Mouse (Mus musculus) lung, postnatal 4 days (tissue): ENCODE data around the gene Prcc.
A peak's percentile ranks its signal among the peaks of the same experiment; 100 is the strongest.
"Not testable (repeated sequence)": the region's sequence is repeated elsewhere in the genome, so short reads cannot be mapped to it uniquely, and the experiment has no call there.

Experiments
- DNase-seq, 2 experiments: peaks; one replicate each; pipeline ENCODE4 v3.0.0; 2021

Gene Prcc

GRCm38 (mm10) chr3:87905880-87906485, 20.6 kb upstream of the Prcc start, which contains the start of gene Hdgf:
Gene Hdgf (plus strand): TSS chr3:87906321.
- peak; percentile 96 to 99 for DNase-seq

- DNase-seq: no peak
Measured at GRCm38 (mm10) chr3:87903821-87904220, 18.4 kb upstream of the Prcc start.

DNA sequence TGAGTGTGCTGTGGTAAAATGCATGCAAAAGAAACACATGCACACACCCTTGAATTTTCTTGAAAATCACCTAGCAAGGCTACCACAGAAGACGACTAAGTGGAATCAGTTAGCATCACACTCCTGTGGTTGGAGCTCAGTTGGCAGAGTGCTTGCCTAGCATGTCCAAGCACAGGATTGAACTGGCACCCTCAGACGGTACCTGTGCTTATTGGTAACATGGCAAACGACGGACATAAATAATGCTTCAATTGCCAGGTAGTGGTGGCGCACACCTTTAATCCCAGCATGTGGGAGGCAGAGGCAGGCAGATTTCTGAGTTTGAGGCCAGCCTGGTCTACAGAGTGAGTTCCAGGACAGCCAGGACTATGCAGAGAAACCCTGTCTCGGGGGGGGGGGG, 16.6 kb upstream of the Prcc start:
- DNase-seq: not testable (repeated sequence)

DNA sequence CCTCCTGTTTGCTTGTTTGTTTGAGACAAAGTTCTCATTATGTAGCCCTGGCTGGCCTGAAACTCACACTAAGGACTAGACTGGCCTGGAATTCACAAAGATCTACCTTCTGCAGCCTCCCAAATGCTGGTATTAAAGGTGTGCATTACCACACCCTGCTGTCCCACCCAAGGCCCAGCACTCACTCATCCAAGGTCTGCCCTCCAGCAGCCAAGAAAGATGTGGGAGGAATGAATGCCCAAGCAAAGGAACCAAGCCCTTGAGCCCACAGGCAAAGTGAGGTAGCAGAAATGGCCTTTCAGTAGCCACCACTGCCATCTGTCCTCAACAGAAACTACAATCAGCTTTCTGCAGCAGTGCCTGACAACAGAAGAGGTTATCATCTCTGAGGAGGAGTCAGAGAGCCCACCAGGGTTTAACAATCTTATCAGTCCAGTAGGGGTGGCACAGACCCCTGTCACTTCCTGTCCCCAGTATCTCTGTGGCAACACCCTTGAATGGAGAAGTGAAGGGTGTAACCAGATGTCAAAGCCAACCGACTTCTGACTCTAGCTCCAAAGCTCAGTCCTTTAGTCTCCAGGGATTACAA, 15.7 kb upstream of the Prcc start:
- DNase-seq: no peak

DNA sequence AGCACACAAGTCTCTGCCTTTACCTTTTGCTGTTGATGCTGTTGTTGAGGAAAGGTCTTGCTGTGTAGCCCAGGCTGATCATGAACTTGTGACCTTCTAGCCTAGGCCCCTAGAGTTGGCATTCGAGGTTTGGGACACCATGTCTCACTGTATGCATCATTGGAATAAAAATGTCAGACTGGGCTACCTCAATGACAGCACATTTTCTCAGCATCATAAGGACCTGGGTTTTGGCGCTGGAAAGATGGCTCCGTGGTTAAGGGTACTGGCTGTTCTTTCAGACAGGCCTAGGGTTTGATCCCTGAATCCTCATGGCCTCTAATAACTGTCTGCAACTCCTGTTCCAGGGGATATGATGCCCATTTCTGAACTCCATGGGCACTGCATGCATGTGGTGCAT, 14.4 kb upstream of the Prcc start:
- DNase-seq: no peak

GRCm38 (mm10) chr3:87899266-87899665, 13.9 kb upstream of the Prcc start:
- no peak for DNase-seq

DNA sequence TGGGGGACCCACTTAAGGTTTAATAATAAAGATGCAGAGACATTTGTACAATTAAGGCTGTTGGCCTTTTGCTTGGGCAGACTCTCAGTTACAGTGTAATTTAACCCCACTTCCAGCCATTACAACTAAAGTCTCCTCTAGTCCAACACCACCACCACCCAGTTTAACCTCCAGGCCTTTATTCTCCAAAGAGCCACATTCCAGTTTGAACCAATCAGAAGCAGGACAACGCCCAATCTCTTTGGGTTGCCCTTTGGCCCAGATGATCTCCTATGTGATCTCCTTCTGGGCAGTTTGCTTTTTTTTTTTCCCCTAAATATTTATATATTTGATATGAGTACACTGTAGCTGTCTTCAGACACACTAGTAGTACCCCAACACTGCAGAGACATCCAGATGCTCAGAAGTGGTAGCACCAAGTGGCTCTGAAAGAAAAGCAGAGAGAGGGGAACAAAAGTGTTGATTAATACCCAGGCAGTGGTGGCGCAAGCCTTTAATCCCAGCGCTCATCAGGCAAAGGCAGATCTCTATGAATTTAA, 8.0 kb upstream of the Prcc start:
- DNase-seq: no peak

- no peak for DNase-seq
Measured at GRCm38 (mm10) chr3:87891481-87891880, 6.1 kb upstream of the Prcc start.

DNA sequence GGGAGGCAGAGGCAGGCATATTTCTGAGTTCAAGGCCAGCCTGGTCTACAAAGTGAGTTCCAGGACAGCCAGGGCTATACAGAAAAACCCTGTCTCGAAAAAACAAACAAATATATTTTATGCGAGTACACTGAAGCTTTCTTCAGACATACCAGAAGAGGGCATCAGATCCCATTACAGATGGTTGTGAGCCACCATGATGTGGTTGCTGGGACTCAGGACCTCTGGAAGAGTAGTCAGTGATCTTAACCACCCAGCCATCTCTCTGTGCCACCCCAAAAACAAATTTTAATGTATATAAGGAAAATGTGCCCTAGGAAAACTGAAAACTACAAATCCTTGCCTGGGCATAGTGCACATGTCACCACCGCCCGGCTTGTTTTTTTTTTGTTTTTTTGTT, 2.0 kb upstream of the Prcc start:
- not testable (repeated sequence) for DNase-seq

DNA sequence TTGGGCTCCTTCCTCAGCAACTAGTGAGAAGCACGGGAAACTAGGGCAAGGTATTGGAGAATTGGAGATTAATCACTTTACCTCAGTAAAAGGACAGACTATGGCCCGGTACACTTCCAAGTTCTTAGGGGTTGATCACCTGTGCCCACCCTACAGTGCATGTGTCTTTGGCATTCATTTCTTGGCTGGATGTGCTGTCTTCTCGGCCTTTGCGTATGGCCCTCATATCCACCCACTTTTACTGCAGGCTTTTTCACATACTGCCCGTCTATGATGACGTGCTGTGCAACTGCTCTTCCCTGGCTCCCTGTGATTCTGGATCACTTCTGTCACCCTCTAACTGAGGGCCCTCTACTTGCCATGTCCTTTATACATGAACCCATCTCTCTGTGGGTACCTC, 1.0 kb upstream of the Prcc start:
- DNase-seq: no peak

GRCm38 (mm10) chr3:87886004-87886365, 577 bp upstream of the Prcc start:
- peak in 1 of 2 experiments; percentile 41 for DNase-seq

DNA sequence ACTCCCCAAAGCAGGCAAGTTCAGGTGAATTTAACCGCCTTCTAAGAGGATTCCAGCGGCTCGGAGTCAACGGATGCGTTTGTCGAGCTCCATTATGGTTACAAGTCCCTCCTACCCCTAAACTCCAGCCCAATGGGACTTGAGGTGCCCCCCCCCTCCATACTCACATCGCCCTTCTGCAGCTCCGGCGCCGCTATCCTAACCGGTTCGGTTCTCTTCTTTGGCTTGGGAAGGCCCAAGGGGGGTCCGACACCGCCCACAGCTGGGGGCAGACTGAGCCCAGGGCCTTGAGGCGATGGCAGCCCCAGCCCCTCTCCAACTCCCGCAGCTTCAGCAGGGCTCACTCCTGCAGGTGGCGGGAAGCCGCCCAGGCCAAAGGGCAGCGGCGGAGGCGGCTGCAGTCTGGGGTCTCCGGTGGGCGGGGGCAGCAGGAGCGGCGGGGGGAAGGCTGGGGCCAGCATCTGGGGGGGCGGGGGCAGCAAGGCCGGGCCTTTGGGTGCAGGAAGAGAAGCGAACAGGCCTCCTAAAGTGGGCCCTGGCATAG, 628 bp downstream of the Prcc start:
- DNase-seq: peak; percentile 55 to 64

DNA sequence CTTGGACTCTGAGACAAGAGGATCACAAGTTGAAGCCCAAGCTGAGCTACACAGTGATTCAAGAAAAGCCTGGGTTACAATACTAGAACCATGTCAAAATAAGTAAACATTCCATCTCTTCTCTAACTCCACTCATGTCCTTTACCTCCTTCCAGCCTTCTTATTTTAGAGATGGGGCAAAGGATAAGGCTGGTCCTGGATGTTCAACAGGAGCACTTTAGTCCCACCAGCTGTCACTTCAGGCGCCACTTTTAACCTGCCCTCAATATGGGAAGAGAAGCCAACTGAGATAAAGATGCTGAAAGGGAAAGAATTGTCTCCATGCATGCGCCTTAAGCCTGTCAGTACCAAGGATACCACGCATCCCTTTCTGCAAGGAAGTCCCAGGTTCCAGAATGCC, 1.1 kb downstream of the Prcc start:
- DNase-seq: no peak

DNA sequence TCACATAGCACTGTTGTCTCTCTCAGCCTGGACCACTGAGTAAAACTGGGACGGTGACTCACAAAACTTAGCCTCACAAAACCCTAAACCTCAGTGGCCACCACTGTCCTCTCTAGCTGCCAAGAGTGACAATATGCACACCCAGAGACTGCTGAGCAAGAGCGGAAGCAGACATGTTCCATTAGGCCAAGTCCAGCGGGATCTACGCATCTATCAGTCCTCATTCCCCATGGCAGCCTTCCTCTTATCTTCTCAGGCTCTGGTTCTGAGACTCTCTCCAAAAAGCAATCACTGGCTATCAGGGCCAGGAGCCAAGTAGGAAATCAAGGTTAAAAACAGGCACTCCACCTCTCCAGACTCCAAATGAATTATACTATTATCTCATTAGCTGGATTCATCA, 7.7 kb downstream of the Prcc start:
- no peak for DNase-seq

- DNase-seq: not testable (repeated sequence)
Measured at GRCm38 (mm10) chr3:87864111-87864510, 21.3 kb downstream of the Prcc start.

DNA sequence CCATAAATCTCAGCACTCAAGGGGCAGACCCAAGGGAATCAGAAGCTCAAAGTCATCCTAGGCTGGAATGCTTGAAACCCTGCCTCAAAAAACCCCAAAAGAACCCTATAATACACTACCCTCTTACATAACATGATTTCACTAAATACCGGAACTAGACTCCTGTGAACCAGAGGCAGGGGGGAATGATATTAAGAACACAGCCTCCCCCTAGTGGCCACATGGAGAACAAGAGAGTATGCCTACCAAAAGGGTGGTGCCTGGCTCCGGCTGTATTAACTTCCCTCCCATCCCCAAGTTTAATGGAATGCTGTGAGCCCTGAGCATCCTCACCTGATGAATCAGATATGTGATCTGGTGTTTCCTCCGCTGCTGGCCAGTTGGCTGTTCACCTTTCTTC, 25.6 kb downstream of the Prcc start:
- DNase-seq: peak in 1 of 2 experiments; percentile 70

- DNase-seq: no peak
Measured at GRCm38 (mm10) chr3:87857666-87858065, 27.7 kb downstream of the Prcc start.

- DNase-seq: no peak
Measured at GRCm38 (mm10) chr3:87855936-87856335, 29.5 kb downstream of the Prcc start.

DNA sequence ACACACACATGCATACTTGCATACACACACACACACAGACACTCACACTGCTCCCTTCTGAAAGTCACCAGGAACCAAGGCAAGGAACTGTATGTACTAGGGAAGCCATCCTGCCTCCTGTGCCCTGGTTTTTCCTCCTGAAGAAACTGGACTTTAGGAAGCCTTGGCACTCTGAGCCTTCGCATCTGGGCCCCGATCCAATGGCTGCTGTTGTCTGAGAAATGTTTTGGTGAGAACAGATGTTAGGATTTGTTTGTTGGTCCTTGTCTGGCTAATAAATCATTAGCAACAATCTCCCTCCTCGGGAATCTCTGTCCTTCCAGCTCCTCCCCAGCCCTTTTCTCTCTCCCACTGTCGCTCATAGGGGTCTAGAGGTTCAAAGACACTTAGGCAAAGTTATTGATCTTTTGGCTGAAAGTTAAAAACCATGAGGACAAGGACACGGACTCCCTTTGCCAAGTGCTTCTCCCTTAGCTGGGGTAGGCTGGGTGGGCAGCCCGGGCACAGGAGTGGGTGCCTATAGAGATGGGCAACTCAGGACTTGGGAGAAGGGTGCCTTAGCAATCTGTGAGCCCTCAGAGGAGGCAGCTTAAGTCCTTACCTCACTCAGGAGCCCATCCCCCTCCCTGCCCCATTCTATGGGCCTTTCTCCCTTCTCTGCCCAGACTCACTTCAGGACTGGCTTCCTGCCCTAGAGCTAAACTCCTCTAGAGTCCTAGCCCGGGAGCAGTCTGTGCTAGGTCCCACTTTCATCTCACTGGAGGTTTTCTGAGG, 30.4 kb downstream of the Prcc start:
- DNase-seq: peak; percentile 35 to 70

GRCm38 (mm10) chr3:87849117-87849516, 36.3 kb downstream of the Prcc start:
- DNase-seq: no peak

- no peak for DNase-seq
Measured at GRCm38 (mm10) chr3:87847680-87848079, 37.7 kb downstream of the Prcc start.

GRCm38 (mm10) chr3:87846650-87847110, 38.7 kb downstream of the Prcc start, which contains the start of gene Sh2d2a:
Gene Sh2d2a (plus strand): TSS chr3:87846755.
- peak in 1 of 2 experiments; percentile 15 for DNase-seq

GRCm38 (mm10) chr3:87846186-87846585, 39.2 kb downstream of the Prcc start:
- no peak for DNase-seq
